Mouse (Mus musculus) heart, embryonic 10.5 days (tissue): Measurements from ENCODE around the gene Bud31. TPM values are rescaled to one million over a fixed set of nuclear protein-coding genes. Genes with fewer than 3 reads are reported as not detected.
"Not testable (repeated sequence)": the region's sequence is repeated elsewhere in the genome, so short reads cannot be mapped to it uniquely, and the experiment has no call there.

ENCODE experiments used
- DNase-seq: peaks from one replicate; pipeline ENCODE4 v3.0.0-alpha.2; 2017; ENCODE audit warnings: low spot score
- H3K27ac ChIP-seq: fragments of 300-500 bp; sonication (generic); 2 replicates; pipeline ENCODE4 v1.5.1; 2016; ENCODE audit warnings: mild to moderate bottlenecking
- H3K27me3 ChIP-seq: fragments of 300-500 bp; sonication (generic); 2 replicates; pipeline ENCODE4 v1.6.1; 2016; ENCODE audit warnings: mild to moderate bottlenecking; ENCODE audit not compliant: poor library complexity, insufficient read depth, severe bottlenecking
- H3K36me3 ChIP-seq: fragments of 300-500 bp; sonication (generic); 2 replicates; pipeline ENCODE4 v1.6.1; 2016; ENCODE audit warnings: mild to moderate bottlenecking, moderate library complexity
- H3K4me1 ChIP-seq: fragments of 300-500 bp; sonication (generic); 2 replicates; pipeline ENCODE4 v1.6.1; 2016; ENCODE audit warnings: mild to moderate bottlenecking
- H3K4me3 ChIP-seq: fragments of 300-500 bp; sonication (generic); 2 replicates; pipeline ENCODE4 v1.5.1; 2016; ENCODE audit warnings: mild to moderate bottlenecking, moderate library complexity
- H3K9me3 ChIP-seq: fragments of 300-500 bp; sonication (generic); 2 replicates; pipeline ENCODE4 v1.6.1; 2016; ENCODE audit warnings: mild to moderate bottlenecking, moderate library complexity
- WGBS: fragments of 180-500 bp; shearing (Covaris S2); methylation state at CpG from one replicate; pipeline ENCODE4 v1.1.7; 2016; 5-methylcytosine and 5-hydroxymethylcytosine counted together
- polyA plus RNA-seq: library from polyadenylated mRNA; unstranded; fragments of >200 nt; fragmentation: Nextera tagmentation; extraction: Ambion mirVana; gene quantifications from 2 replicates; pipeline ENCODE4 v1.2.1, GENCODE M21; 2016

The Bud31 gene
- polyA plus RNA-seq, 1 experiment from 2014 or later, result 200 TPM

GRCm38 (mm10) chr5:145130995-145131394, 9.2 kb upstream of the Bud31 start:
- H3K4me3 ChIP-seq, result no peak overlapping the region
- H3K4me1 ChIP-seq, result 0 out of 2 replicates have a peak, but pooled peaks cover 2% of the 10 kb centered on the region
- H3K36me3 ChIP-seq, result peaks cover 98% of the 10 kb centered on the region
- 85% methylated on average over 3 of the region's 3 CpGs for WGBS
- no peaks in the 10 kb centered on the region for H3K27me3 ChIP-seq
- H3K27ac ChIP-seq, result no peak overlapping the region
- H3K9me3 ChIP-seq, result no peaks in the 10 kb centered on the region
- no peak for DNase-seq

- not testable (repeated sequence) for DNase-seq, H3K9me3 ChIP-seq, H3K27me3 ChIP-seq, H3K4me3 ChIP-seq, H3K4me1 ChIP-seq, H3K27ac ChIP-seq
- H3K36me3 ChIP-seq, result peaks cover 93% of the 10 kb centered on the region
- 88% methylated on average over 6 of the region's 6 CpGs for WGBS
Observed at GRCm38 (mm10) chr5:145133275-145133674, 6.9 kb upstream of the Bud31 start.

GRCm38 (mm10) chr5:145138836-145139235, 1.3 kb upstream of the Bud31 start:
- Histone ChIP-seq H3K4me1 (peaks cover 14% of the 10 kb centered on the region), H3K9me3 (no peaks in the 10 kb centered on the region), H3K36me3 (peaks cover 66% of the 10 kb centered on the region), H3K27ac (no peak overlapping the region; the same call in 1 of the 2 replicates), H3K27me3 (no peaks in the 10 kb centered on the region), H3K4me3 (peak overlapping the region; percentile 94)
- WGBS, result 21% methylated on average over 6 of the region's 6 CpGs
- DNase-seq, result no peak

- peaks cover 65% of the 10 kb centered on the region for H3K36me3 ChIP-seq
Observed at GRCm38 (mm10) chr5:145140611-145141010, 449 bp downstream of the Bud31 start.

GRCm38 (mm10) chr5:145147748-145148147, 7.6 kb downstream of the Bud31 start:
- Histone ChIP-seq H3K36me3 (peaks cover 99% of the 10 kb centered on the region), H3K27ac (no peak overlapping the region), H3K27me3 (no peaks in the 10 kb centered on the region), H3K4me3 (no peak overlapping the region), H3K9me3 (no peaks in the 10 kb centered on the region), H3K4me1 (no peaks in the 10 kb centered on the region)
- no peak for DNase-seq
- 90% methylated on average over 5 of the region's 5 CpGs for WGBS

More at GRCm38 (mm10) chr5:145140611-145141010, 449 bp downstream of the Bud31 start:
- Histone ChIP-seq H3K9me3 (no peaks in the 10 kb centered on the region), H3K4me1 (peaks cover 14% of the 10 kb centered on the region), H3K27me3 (no peaks in the 10 kb centered on the region), H3K4me3 (peak overlapping the region; percentile 94), H3K27ac (peak overlapping the region; percentile 99)
- DNase-seq, result no peak
- under 1% methylated on average over 18 of the region's 18 CpGs for WGBS

GRCm38 (mm10) chr5:145149294-145149693, 9.1 kb downstream of the Bud31 start:
- Histone ChIP-seq H3K4me3 (no peak overlapping the region), H3K27ac (no peak overlapping the region), H3K36me3 (peaks cover 98% of the 10 kb centered on the region), H3K4me1 (no peaks in the 10 kb centered on the region), H3K27me3 (no peaks in the 10 kb centered on the region), H3K9me3 (no peaks in the 10 kb centered on the region)
- no peak for DNase-seq
- 71% methylated on average over 6 of the region's 6 CpGs for WGBS

GRCm38 (mm10) chr5:145152690-145153089, 12.5 kb downstream of the Bud31 start:
- WGBS, result 83% methylated on average over 5 of the region's 5 CpGs
- H3K36me3 ChIP-seq, result peaks cover 93% of the 10 kb centered on the region

GRCm38 (mm10) chr5:145161361-145161760, 21.2 kb downstream of the Bud31 start:
- Histone ChIP-seq H3K27ac (no peak overlapping the region), H3K36me3 (peaks cover 79% of the 10 kb centered on the region)

More at GRCm38 (mm10) chr5:145152690-145153089, 12.5 kb downstream of the Bud31 start:
- Histone ChIP-seq H3K4me1 (no peaks in the 10 kb centered on the region), H3K9me3 (no peaks in the 10 kb centered on the region), H3K27ac (no peak overlapping the region), H3K27me3 (no peaks in the 10 kb centered on the region), H3K4me3 (no peak overlapping the region)
- no peak for DNase-seq

GRCm38 (mm10) chr5:145164710-145165109, 24.5 kb downstream of the Bud31 start:
- peaks cover 30% of the 10 kb centered on the region for H3K4me1 ChIP-seq
- WGBS, result 58% methylated on average over 3 of the region's 3 CpGs
- DNase-seq, result no peak
- H3K27ac ChIP-seq, result no peak overlapping the region
- H3K27me3 ChIP-seq, result no peaks in the 10 kb centered on the region
- 0 out of 2 replicates have a peak overlapping the region, but pooled peaks have one; percentile 10 for H3K4me3 ChIP-seq
- H3K36me3 ChIP-seq, result peaks cover 52% of the 10 kb centered on the region
- no peaks in the 10 kb centered on the region for H3K9me3 ChIP-seq

More at GRCm38 (mm10) chr5:145161361-145161760, 21.2 kb downstream of the Bud31 start:
- whole genome bisulfite sequencing, result 94% methylated on average over 14 of the region's 14 CpGs
- DNase-seq, result no peak
- Histone ChIP-seq H3K27me3 (no peaks in the 10 kb centered on the region), H3K4me3 (no peak overlapping the region), H3K9me3 (no peaks in the 10 kb centered on the region), H3K4me1 (peaks cover 13% of the 10 kb centered on the region; the same call in 1 of the 2 replicates)

GRCm38 (mm10) chr5:145165184-145165583, 25.0 kb downstream of the Bud31 start:
- no peaks in the 10 kb centered on the region for H3K27me3 ChIP-seq
- H3K4me3 ChIP-seq, result no peak overlapping the region
- WGBS, result 84% methylated on average over 15 of the region's 15 CpGs
- H3K9me3 ChIP-seq, result no peaks in the 10 kb centered on the region
- no peak for DNase-seq
- H3K4me1 ChIP-seq, result peaks cover 30% of the 10 kb centered on the region
- H3K27ac ChIP-seq, result no peak overlapping the region
- peaks cover 50% of the 10 kb centered on the region for H3K36me3 ChIP-seq

GRCm38 (mm10) chr5:145166536-145167305, 26.6 kb downstream of the Bud31 start, which contains the start of the genes Ptcd1 and Cpsf4:
Gene Ptcd1 (minus strand): TSS chr5:145167108.
Gene Cpsf4 (plus strand): TSS chr5:145167213.
- DNase-seq, result peak; percentile 100
- peaks cover 30% of the 10 kb centered on the region for H3K4me1 ChIP-seq
- WGBS, result 1% methylated on average over 51 of the region's 51 CpGs
- H3K27ac ChIP-seq, result peak within 1 kb of the TSS; percentile 91
- H3K27me3 ChIP-seq, result no peaks in the 10 kb centered on the region
- H3K36me3 ChIP-seq, result peaks cover 51% of the 10 kb centered on the region
- no peaks in the 10 kb centered on the region for H3K9me3 ChIP-seq
- H3K4me3 ChIP-seq, result peak within 1 kb of the TSS; percentile 84

GRCm38 (mm10) chr5:145167306-145167661, 27.1 kb downstream of the Bud31 start:
- Histone ChIP-seq H3K27me3 (no peaks in the 10 kb centered on the region), H3K27ac (peak overlapping the region; percentile 91), H3K4me1 (peaks cover 30% of the 10 kb centered on the region), H3K36me3 (peaks cover 52% of the 10 kb centered on the region), H3K4me3 (peak overlapping the region; percentile 84), H3K9me3 (no peaks in the 10 kb centered on the region)
- WGBS, result under 1% methylated on average over 28 of the region's 28 CpGs
- DNase-seq, result no peak

- Histone ChIP-seq H3K9me3 (no peaks in the 10 kb centered on the region), H3K27ac (no peak overlapping the region), H3K27me3 (no peaks in the 10 kb centered on the region), H3K36me3 (peaks cover 100% of the 10 kb centered on the region), H3K4me1 (0 out of 2 replicates have a peak, but pooled peaks cover 3% of the 10 kb centered on the region), H3K4me3 (no peak overlapping the region)
- WGBS, result 89% methylated on average over 18 of the region's 18 CpGs
- no peak for DNase-seq
Observed at GRCm38 (mm10) chr5:145178461-145178980, 38.4 kb downstream of the Bud31 start.
